Mouse (Mus musculus) stomach, postnatal 0 days (tissue): ENCODE data around the gene Lmbrd2.

Source experiments
- CTCF ChIP-seq: IDR thresholded peaks from 2 replicates; pipeline ENCODE4 v1.5.1; 2016; ENCODE audit warnings: antibody characterized with exemption, low read depth, mild to moderate bottlenecking, moderate library complexity
- EP300 ChIP-seq: optimal IDR thresholded peaks from 2 replicates; pipeline ENCODE3; 2016; ENCODE audit warnings: antibody characterized with exemption

DNA sequence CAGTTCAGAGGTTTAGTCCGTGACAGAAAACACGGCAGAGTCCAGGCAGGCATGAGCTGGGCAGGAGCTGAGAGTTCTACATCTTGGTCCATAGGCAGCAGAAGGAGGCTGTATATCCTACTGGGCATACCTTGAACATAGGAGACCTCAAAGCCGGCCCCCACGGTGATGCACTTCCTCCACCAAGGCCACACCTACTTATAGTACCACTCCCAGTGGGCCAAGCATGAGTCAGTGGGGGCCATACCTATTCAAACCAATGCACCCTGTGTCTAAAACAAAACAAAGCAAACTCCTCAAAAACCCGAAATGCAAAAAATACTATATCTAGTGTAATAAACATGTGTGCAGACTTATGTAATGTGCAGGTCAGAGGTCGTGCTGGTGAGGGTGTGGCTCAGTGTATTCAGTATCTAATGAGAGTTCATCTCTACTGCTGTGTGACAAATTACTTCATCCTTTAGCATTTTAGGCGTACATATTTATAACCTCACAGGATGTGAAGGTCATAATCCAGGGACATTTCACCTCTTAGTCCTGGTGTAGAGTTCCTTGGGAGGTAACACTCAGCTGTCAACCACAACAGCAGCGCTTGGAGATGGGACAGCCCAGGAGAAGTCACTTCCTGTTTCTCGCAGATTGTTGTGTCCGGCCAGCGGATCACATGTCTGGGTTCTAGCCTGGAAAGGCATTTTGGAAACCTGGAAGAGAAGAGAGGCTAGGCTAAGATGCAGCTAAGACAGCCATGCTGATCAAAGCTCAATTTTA is 46.6 kb upstream of the Lmbrd2 start:
- no peak for TF ChIP-seq CTCF
- TF ChIP-seq EP300: no peak
